Mouse (Mus musculus): ENCODE data around the gene Tenm4. TPM values are rescaled to one million over a fixed set of nuclear protein-coding genes. Genes with fewer than 3 reads are reported as not detected.
A peak's percentile ranks its signal among the peaks of the same experiment; 100 is the strongest.

Gene Tenm4
- polyA plus RNA-seq, 1 experiment from 2014 or later = 5.4 TPM

DNA sequence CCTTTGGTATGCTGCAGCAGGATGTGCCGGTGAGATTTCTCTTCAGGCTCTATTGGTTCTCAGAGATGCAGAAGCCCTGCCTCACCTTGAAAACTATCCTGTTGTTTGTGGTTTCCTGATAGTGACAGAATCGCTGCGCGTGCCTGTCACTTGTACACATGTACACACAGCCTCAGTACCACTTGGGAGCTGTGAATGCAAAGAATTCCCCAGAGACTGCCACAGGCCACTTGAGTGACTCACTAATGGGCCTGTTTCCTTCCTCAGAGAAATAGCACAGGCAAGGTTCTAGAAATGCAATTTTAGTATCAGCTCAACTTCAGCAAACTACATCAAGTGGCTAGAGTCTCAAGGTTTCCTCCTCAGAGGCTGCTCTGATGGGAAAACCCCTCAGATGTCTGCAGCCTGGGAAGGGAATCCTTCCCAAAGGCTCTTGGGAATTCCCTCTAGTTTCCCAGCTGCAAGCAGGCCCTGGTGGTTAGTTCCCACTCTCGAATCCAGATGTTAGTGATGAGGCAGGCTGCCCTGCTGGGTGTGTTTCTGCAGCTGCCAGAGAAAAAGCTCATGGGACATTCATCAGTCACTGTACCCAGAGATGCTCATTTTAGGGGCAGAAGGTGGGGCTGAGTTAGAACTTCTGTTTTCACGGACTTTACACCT is 203.1 kb downstream of the Tenm4 start:
- DNase-seq (ENCODE audit: low read depth, low spot score) (no peak), ATAC-seq (peak; percentile 35)
- no peak for TF ChIP-seq CTCF (IDR thresholded peaks at IDR 0.05)
- in situ Hi-C loops (cut with MboI; ENCODE audit: low pct_unique_long_range_greater_than_20kb) = no loop called here
- CTCF ChIA-PET = no interaction called here
- H3K27me3 ChIP-seq = no peaks in the 10 kb centered on the region
- POLR2A ChIA-PET = no interaction called here

DNA sequence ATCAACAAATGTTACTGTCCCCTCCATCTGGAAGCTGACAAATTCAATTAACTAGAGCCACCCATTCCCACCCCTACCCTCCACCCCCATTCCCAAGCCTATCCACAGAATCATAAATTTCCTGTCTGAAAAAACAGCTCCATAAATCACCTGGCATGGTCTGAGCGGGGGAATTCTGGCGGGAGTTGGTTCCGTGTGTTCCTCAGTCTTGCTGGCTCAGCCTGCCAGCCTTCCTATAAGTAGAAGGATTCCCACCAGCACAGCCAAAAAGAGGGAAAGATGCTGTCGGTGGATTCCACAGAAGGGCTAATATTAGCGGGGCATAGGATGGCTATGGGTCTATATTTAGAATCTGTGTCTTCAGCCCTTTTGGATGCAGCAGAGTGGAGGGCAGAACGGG is 204.5 kb downstream of the Tenm4 start:
- TF ChIP-seq CTCF (IDR thresholded peaks at IDR 0.05) = no peak
- CTCF ChIA-PET = no interaction called here
- no peak for ATAC-seq
- no peaks in the 10 kb centered on the region for H3K27me3 ChIP-seq
- no peak for DNase-seq (ENCODE audit: low read depth, low spot score)
- in situ Hi-C loops (cut with MboI; ENCODE audit: low pct_unique_long_range_greater_than_20kb) = no loop called here
- POLR2A ChIA-PET = no interaction called here

GRCm38 (mm10) chr7:96383686-96384528 is 212.9 kb downstream of the Tenm4 start:
- in situ Hi-C loops (cut with MboI; ENCODE audit: low pct_unique_long_range_greater_than_20kb) = no loop called here
- no peaks in the 10 kb centered on the region for H3K27me3 ChIP-seq
- ChIA-PET CTCF (no interaction called here), POLR2A (no interaction called here)
- DNase-seq (ENCODE audit: low read depth, low spot score) = no peak
- TF ChIP-seq CTCF (IDR thresholded peaks at IDR 0.05) = no peak
- ATAC-seq = no peak

GRCm38 (mm10) chr7:96384726-96385500 is 213.9 kb downstream of the Tenm4 start:
- ChIA-PET CTCF (no interaction called here), POLR2A (no interaction called here)
- ATAC-seq = no peak
- no peak for TF ChIP-seq CTCF (IDR thresholded peaks at IDR 0.05)
- H3K27me3 ChIP-seq = no peaks in the 10 kb centered on the region
- in situ Hi-C loops (cut with MboI; ENCODE audit: low pct_unique_long_range_greater_than_20kb) = no loop called here
- DNase-seq (ENCODE audit: low read depth, low spot score) = no peak

GRCm38 (mm10) chr7:96385850-96386249 is 214.8 kb downstream of the Tenm4 start:
- TF ChIP-seq CTCF (IDR thresholded peaks at IDR 0.05) = no peak
- ChIA-PET CTCF (no interaction called here), POLR2A (no interaction called here)
- in situ Hi-C loops (cut with MboI; ENCODE audit: low pct_unique_long_range_greater_than_20kb) = no loop called here
- no peak for DNase-seq (ENCODE audit: low read depth, low spot score)
- no peaks in the 10 kb centered on the region for H3K27me3 ChIP-seq
- no peak for ATAC-seq

GRCm38 (mm10) chr7:96390034-96390670 is 219.1 kb downstream of the Tenm4 start:
- POLR2A ChIA-PET = no interaction called here
- DNase-seq (ENCODE audit: low read depth, low spot score) (no peak), ATAC-seq (no peak)
- H3K27me3 ChIP-seq = no peaks in the 10 kb centered on the region
- CTCF ChIA-PET = interaction anchor here (1.5 kb wide), 1 partner anchor 10 kb away, joined by 5 read pairs; no protein-coding TSS in a partner anchor
- no peak for TF ChIP-seq CTCF (IDR thresholded peaks at IDR 0.05)
- in situ Hi-C loops (cut with MboI; ENCODE audit: low pct_unique_long_range_greater_than_20kb) = no loop called here

GRCm38 (mm10) chr7:96390894-96391293 is 219.8 kb downstream of the Tenm4 start:
- DNase-seq (ENCODE audit: low read depth, low spot score) = no peak
- no peaks in the 10 kb centered on the region for H3K27me3 ChIP-seq
- ChIA-PET POLR2A (no interaction called here), CTCF (interaction anchor here (1.5 kb wide), 1 partner anchor 11 kb away, joined by 5 read pairs; no protein-coding TSS in a partner anchor)
- no peak for ATAC-seq
- no peak for TF ChIP-seq CTCF (IDR thresholded peaks at IDR 0.05)
- in situ Hi-C loops (cut with MboI; ENCODE audit: low pct_unique_long_range_greater_than_20kb) = no loop called here

GRCm38 (mm10) chr7:96391797-96392472 is 220.9 kb downstream of the Tenm4 start:
- DNase-seq (ENCODE audit: low read depth, low spot score) (no peak), ATAC-seq (no peak)
- TF ChIP-seq CTCF (IDR thresholded peaks at IDR 0.05) = no peak
- POLR2A ChIA-PET = no interaction called here
- CTCF ChIA-PET = interaction anchor here (1.1 kb wide), 1 partner anchor 18 kb away, joined by 3 read pairs; no protein-coding TSS in a partner anchor
- no peaks in the 10 kb centered on the region for H3K27me3 ChIP-seq
- in situ Hi-C loops (cut with MboI; ENCODE audit: low pct_unique_long_range_greater_than_20kb) = no loop called here

- ATAC-seq = no peak
- H3K27me3 ChIP-seq = no peaks in the 10 kb centered on the region
- in situ Hi-C loops (cut with MboI; ENCODE audit: low pct_unique_long_range_greater_than_20kb) = no loop called here
- ChIA-PET POLR2A (no interaction called here), CTCF (no interaction called here)
- no peak for DNase-seq (ENCODE audit: low read depth, low spot score)
- TF ChIP-seq CTCF (IDR thresholded peaks at IDR 0.05) = no peak
Measured at GRCm38 (mm10) chr7:96392600-96392999, 221.6 kb downstream of the Tenm4 start.

GRCm38 (mm10) chr7:96397940-96398339 is 226.9 kb downstream of the Tenm4 start:
- DNase-seq (ENCODE audit: low read depth, low spot score) (no peak), ATAC-seq (no peak)
- in situ Hi-C loops (cut with MboI; ENCODE audit: low pct_unique_long_range_greater_than_20kb) = no loop called here
- ChIA-PET CTCF (interaction anchor here (1.1 to 1.2 kb wide), 2 partner anchors 9 to 23 kb away, joined by 3 read pairs; no protein-coding TSS in a partner anchor), POLR2A (no interaction called here)
- H3K27me3 ChIP-seq = no peaks in the 10 kb centered on the region
- no peak for TF ChIP-seq CTCF (IDR thresholded peaks at IDR 0.05)

All from Patski (cell line).